Comparison of ENCODE assay signal across 8 mouse cellular contexts in genomic region chr4:115838696-115839641, GRCm38 (mm10). TPM values are rescaled to one million over a fixed set of nuclear protein-coding genes. Genes with fewer than 3 reads are reported as not detected.
A peak's percentile ranks its signal among the peaks of the same experiment; 100 is the strongest.
DNase-seq lines count a peak whose midpoint lies in the region; ATAC-seq and TF ChIP-seq lines count a peak whose summit lies in the region.

Gene Mknk1, plus strand, starts transcription at chr4:115839198.

- ATAC-seq in forebrain, embryonic 16.5 days, result peak; percentile 97
- peak; percentile 97 for ATAC-seq in lung, embryonic 14.5 days (ENCODE audit: insufficient read depth)

- DNase-seq in ES-E14 (ENCODE audit: low read depth, low spot score), result peak; percentile 89
- peak; percentile 92 for DNase-seq in cerebellum, adult 11-12 months
- peak; percentile 89 to 92 for DNase-seq in heart, postnatal 36 days
- peak; percentile 90 to 92 for DNase-seq in layer of hippocampus, adult 2 months (ENCODE audit: low spot score in 2 of 2)
- DNase-seq in lung, embryonic 14.5 days, result peak; percentile 97
- DNase-seq in thymus, adult 2 months, result peak; percentile 95

- no peaks in the 10 kb centered on the region for H3K4me1 ChIP-seq in ES-E14 (ENCODE audit: control insufficient read depth in 2 of 2, insufficient read depth in 2 of 2, low read length in 2 of 2, poor library complexity in 1 of 2)
- H3K4me1 ChIP-seq in forebrain, embryonic 16.5 days (replicated peaks; ENCODE audit: control insufficient read depth, insufficient read depth, low read length), result peaks cover 6% of the 10 kb centered on the region
- H3K4me1 ChIP-seq in lung, embryonic 14.5 days (ENCODE audit: insufficient read depth), result no peaks in the 10 kb centered on the region
- peaks cover 3% of the 10 kb centered on the region; the same call in 1 of the 2 replicates for H3K4me1 ChIP-seq in olfactory bulb, adult 2 months (ENCODE audit: control insufficient read depth, insufficient read depth, low read length)
- peaks cover 10% of the 10 kb centered on the region for H3K4me1 ChIP-seq in thymus, adult 2 months (replicated peaks; ENCODE audit: control insufficient read depth, insufficient read depth, low read length)

- H3K27me3 ChIP-seq in forebrain, embryonic 16.5 days (replicated peaks; ENCODE audit: control insufficient read depth, insufficient read depth, low read length), result no peaks in the 10 kb centered on the region
- H3K27me3 ChIP-seq in lung, embryonic 14.5 days (ENCODE audit: insufficient read depth, low read length), result no peaks in the 10 kb centered on the region
- no peaks in the 10 kb centered on the region for H3K27me3 ChIP-seq in thymus, adult 2 months (ENCODE audit: control insufficient read depth, insufficient read depth, low read length)

- 2% methylated on average over 51 of the region's 51 CpGs for WGBS in forebrain, embryonic 16.5 days
- WGBS in lung, embryonic 14.5 days, result 2% methylated on average over 51 of the region's 51 CpGs
- 1% methylated on average over 51 of the region's 51 CpGs for WGBS in olfactory bulb, adult 2 months
- under 1% methylated on average over 51 of the region's 51 CpGs for WGBS in thymus, adult 2 months

- intact Hi-C loops in heart, postnatal 36 days (cut with DNase I), result no loop called here

- H3K9me3 ChIP-seq in ES-E14 (ENCODE audit: control insufficient read depth, insufficient read depth, low read depth, low read length), result no peaks in the 10 kb centered on the region
- H3K9me3 ChIP-seq in forebrain, embryonic 16.5 days (ENCODE audit: control insufficient read depth, low read length), result no peaks in the 10 kb centered on the region
- no peaks in the 10 kb centered on the region for H3K9me3 ChIP-seq in lung, embryonic 14.5 days (ENCODE audit: low read depth, low read length)

- peak within 1 kb of the TSS; percentile 50 for H3K4me2 ChIP-seq in forebrain, embryonic 16.5 days (ENCODE audit: low read length)
- peak within 1 kb of the TSS; percentile 64 for H3K4me2 ChIP-seq in lung, embryonic 14.5 days

- peak; percentile 56; the same call in 1 of the 2 replicates for TF ChIP-seq POLR2A in olfactory bulb, adult 2 months (IDR thresholded peaks at IDR 0.05; ENCODE audit: insufficient read depth, low read depth, low read length)
- TF ChIP-seq POLR2A in thymus, adult 2 months (IDR thresholded peaks at IDR 0.05; ENCODE audit: control insufficient read depth, extremely low read depth, insufficient read depth, low read length, poor library complexity), result peak; percentile 83; the same call in 1 of the 2 replicates

- peak within 1 kb of the TSS; percentile 67 to 80 for H3K4me3 ChIP-seq in ES-E14 (ENCODE audit: insufficient read depth in 1 of 2, low read depth in 1 of 2, low read length in 2 of 2, poor library complexity in 1 of 2, severe bottlenecking in 1 of 2)
- peak within 1 kb of the TSS; percentile 66 for H3K4me3 ChIP-seq in forebrain, embryonic 16.5 days (replicated peaks; ENCODE audit: low read length)
- peak within 1 kb of the TSS; percentile 93 for H3K4me3 ChIP-seq in layer of hippocampus, adult 2 months
- peak within 1 kb of the TSS; percentile 66 for H3K4me3 ChIP-seq in lung, embryonic 14.5 days (ENCODE audit: low read depth, low read length)
- H3K4me3 ChIP-seq in olfactory bulb, adult 2 months (ENCODE audit: insufficient read depth, low read depth, low read length), result peak within 1 kb of the TSS; percentile 57
- peak within 1 kb of the TSS; percentile 83 for H3K4me3 ChIP-seq in thymus, adult 2 months (ENCODE audit: control insufficient read depth, insufficient read depth, low read length)

- no peak within 1 kb of the TSS for H3K27ac ChIP-seq in ES-E14 (ENCODE audit: insufficient read depth, low read depth, low read length, poor library complexity, severe bottlenecking)
- H3K27ac ChIP-seq in forebrain, embryonic 16.5 days (ENCODE audit: low read length), result no peak within 1 kb of the TSS
- peak within 1 kb of the TSS; percentile 86 for H3K27ac ChIP-seq in layer of hippocampus, adult 2 months
- H3K27ac ChIP-seq in lung, embryonic 14.5 days (ENCODE audit: low read depth), result 0 out of 2 replicates have a peak within 1 kb of the TSS, but pooled peaks have one; percentile 58
- H3K27ac ChIP-seq in olfactory bulb, adult 2 months (ENCODE audit: insufficient read depth, low read depth, low read length), result no peak within 1 kb of the TSS
- H3K27ac ChIP-seq in thymus, adult 2 months (ENCODE audit: control insufficient read depth, insufficient read depth, low read length), result peak within 1 kb of the TSS; percentile 3

- in situ Hi-C loops in ES-E14 (cut with MboI; ENCODE audit: low sequenced_read_pairs in 2 of 2, unreplicated experiment in 2 of 2), result no loop called here

- H3K9ac ChIP-seq in ES-E14 (ENCODE audit: insufficient read depth, low read depth, low read length, poor library complexity, severe bottlenecking), result peak within 1 kb of the TSS; percentile 59
- H3K9ac ChIP-seq in forebrain, embryonic 16.5 days (replicated peaks; ENCODE audit: low read depth, low read length), result peak within 1 kb of the TSS; percentile 59
- H3K9ac ChIP-seq in lung, embryonic 14.5 days, result peak within 1 kb of the TSS; percentile 68

- no peaks in the 10 kb centered on the region for H3K36me3 ChIP-seq in ES-E14 (ENCODE audit: control insufficient read depth, insufficient read depth, low read length, poor library complexity, severe bottlenecking)
- no peaks in the 10 kb centered on the region for H3K36me3 ChIP-seq in forebrain, embryonic 16.5 days (ENCODE audit: control insufficient read depth, insufficient read depth)
- 0 out of 2 replicates have a peak, but pooled peaks cover 3% of the 10 kb centered on the region for H3K36me3 ChIP-seq in lung, embryonic 14.5 days (ENCODE audit: insufficient read depth)
- H3K36me3 ChIP-seq in thymus, adult 2 months (ENCODE audit: control insufficient read depth, insufficient read depth, low read length), result no peaks in the 10 kb centered on the region

- TF ChIP-seq CTCF in layer of hippocampus, adult 2 months (conservative IDR thresholded peaks at IDR 0.05), result peak; percentile 49
- peak; percentile 32; the same call in 1 of the 2 replicates for TF ChIP-seq CTCF in lung, embryonic 14.5 days (IDR thresholded peaks at IDR 0.05; ENCODE audit: low read depth)
- no peak for TF ChIP-seq CTCF in olfactory bulb, adult 2 months (IDR thresholded peaks at IDR 0.05; ENCODE audit: insufficient read depth, low read depth, low read length)
- TF ChIP-seq CTCF in thymus, adult 2 months (IDR thresholded peaks at IDR 0.05; ENCODE audit: borderline replicate concordance, control insufficient read depth, extremely low read depth, insufficient read depth, low read length, poor library complexity), result peak; percentile 55; the same call in 1 of the 2 replicates

TF ChIP-seq in ES-E14, 5 proteins besides CTCF, POLR2A, EP300 and RAD21:
- TF ChIP-seq MAFK (IDR thresholded peaks at IDR 0.05; ENCODE audit: insufficient read depth, low read depth, low read length) (no peak), ZC3H11A (IDR thresholded peaks at IDR 0.05; ENCODE audit: borderline replicate concordance, low read depth, low read length) (no peak), ZNF384 (IDR thresholded peaks at IDR 0.05; ENCODE audit: low read depth, low read length) (no peak), CHD2 (IDR thresholded peaks at IDR 0.05; ENCODE audit: low read depth, low read length) (no peak), HCFC1 (IDR thresholded peaks at IDR 0.05; ENCODE audit: borderline replicate concordance, insufficient read depth, low read length) (no peak; the same call in 1 of the 2 replicates)

RNA-seq across cellular contexts. Expression of gene Mknk1, which starts in this region (rescaled TPM):
- total RNA-seq in ES-E14 (2012; rRNA removed), result 18.5 and 24.0 TPM in 2 replicates
- 25.4 and 27.9 TPM in 2 replicates for polyA plus RNA-seq in forebrain, embryonic 16.5 days (2015; fragmentation: Nextera tagmentation; extraction: Ambion mirVana)
- 10 to 100 TPM; 22.8 to 23.8 TPM for total RNA-seq in heart, postnatal 36 days (2021)
- 10 to 100 TPM; 49.5 to 55.6 TPM for total RNA-seq in layer of hippocampus, adult 2 months (2021)
- 19.4 and 19.8 TPM in 2 replicates for polyA plus RNA-seq in lung, embryonic 14.5 days (2014; fragmentation: Nextera tagmentation; extraction: Ambion mirVana)
- polyA plus RNA-seq in olfactory bulb, adult 2 months (2012; ENCODE audit: insufficient read depth, insufficient read length, low replicate concordance, missing spikeins), result not detected in 2 replicates
- 101 and 136 TPM in 2 replicates for polyA plus RNA-seq in thymus, adult 2 months (2012; rRNA removed)

Comparison
In these comparisons a context has a peak if more than half of its experiments do, and no peak if none do; other contexts are left out.
1. H3K27ac ChIP-seq: peak in layer of hippocampus, adult 2 months (single experiment), lung, embryonic 14.5 days (single experiment) and thymus, adult 2 months (single experiment); none in ES-E14 (single experiment), forebrain, embryonic 16.5 days (single experiment) and olfactory bulb, adult 2 months (single experiment).
2. Peak in every context shown above with its lines, with median percentiles within 50 percentile points of each other: DNase-seq, H3K4me3 ChIP-seq and H3K9ac ChIP-seq.